Mouse (Mus musculus) embryonic facial prominence, embryonic 10.5 days (tissue): Measurements from ENCODE around the gene Fbxo7. TPM values are rescaled to one million over a fixed set of nuclear protein-coding genes. Genes with fewer than 3 reads are reported as not detected.
A peak's percentile ranks its signal among the peaks of the same experiment; 100 is the strongest.
"Not testable (repeated sequence)": the region's sequence is repeated elsewhere in the genome, so short reads cannot be mapped to it uniquely, and the experiment has no call there.

Source experiments
- DNase-seq: peaks from one replicate; pipeline ENCODE4 v3.0.0-alpha.2; 2017; ENCODE audit warnings: low spot score
- H3K27ac ChIP-seq: fragments of 300-500 bp; sonication (generic); replicated peaks from 2 replicates; pipeline ENCODE4 v1.5.1; 2016; ENCODE audit warnings: mild to moderate bottlenecking
- H3K27me3 ChIP-seq: fragments of 300-500 bp; sonication (generic); replicated peaks from 2 replicates; pipeline ENCODE4 v1.6.1; 2016; ENCODE audit warnings: low read depth, mild to moderate bottlenecking; ENCODE audit not compliant: poor library complexity, severe bottlenecking
- H3K36me3 ChIP-seq: fragments of 300-500 bp; sonication (generic); replicated peaks from 2 replicates; pipeline ENCODE4 v1.6.1; 2016; ENCODE audit warnings: mild to moderate bottlenecking, moderate library complexity
- H3K4me1 ChIP-seq: fragments of 300-500 bp; sonication (generic); 2 replicates; pipeline ENCODE4 v1.6.1; 2016
- H3K4me3 ChIP-seq: fragments of 300-500 bp; sonication (generic); 2 replicates; pipeline ENCODE4 v1.5.1; 2016; ENCODE audit warnings: mild to moderate bottlenecking, moderate library complexity
- H3K9me3 ChIP-seq: fragments of 300-500 bp; sonication (generic); 2 replicates; pipeline ENCODE4 v1.6.1; 2016; ENCODE audit warnings: mild to moderate bottlenecking
- WGBS: fragments of 180-500 bp; shearing (Covaris S2); methylation state at CpG from one replicate; pipeline ENCODE4 v1.1.7; 2016; 5-methylcytosine and 5-hydroxymethylcytosine counted together
- polyA plus RNA-seq: library from polyadenylated mRNA; unstranded; fragments of >200 nt; fragmentation: Nextera tagmentation; extraction: Ambion mirVana; gene quantifications from 2 replicates; pipeline ENCODE4 v1.2.1, GENCODE M21; 2016

Fbxo7 gene
- polyA plus RNA-seq, 1 experiment from 2014 or later, result 19.2 TPM

DNA sequence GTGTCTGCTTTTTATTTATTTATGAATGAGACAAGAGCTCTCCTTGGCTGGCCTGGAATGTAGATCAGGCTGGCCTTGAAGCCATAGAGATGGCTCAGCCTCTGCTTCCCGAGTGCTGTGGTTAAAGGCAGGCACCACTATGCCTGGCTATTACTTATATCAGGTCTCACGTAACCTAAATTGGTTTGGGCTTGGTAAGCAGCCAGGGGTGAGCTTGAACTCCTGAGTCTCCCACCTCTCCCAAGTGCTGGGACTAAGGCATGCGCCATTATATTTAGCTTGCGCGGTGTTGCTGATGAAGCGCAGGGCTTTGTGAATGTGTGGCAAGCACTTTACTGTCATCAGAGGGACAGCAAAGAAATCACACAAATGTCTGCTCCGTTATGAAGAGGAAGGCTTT, 4.0 kb upstream of the Fbxo7 start:
- Histone ChIP-seq H3K9me3 (no peaks in the 10 kb centered on the region), H3K27ac (no peak overlapping the region), H3K4me1 (peaks cover 11% of the 10 kb centered on the region), H3K27me3 (no peaks in the 10 kb centered on the region), H3K4me3 (no peak overlapping the region), H3K36me3 (no peaks in the 10 kb centered on the region)
- no peak for DNase-seq
- WGBS, result 91% methylated on average over 7 of the region's 7 CpGs

DNA sequence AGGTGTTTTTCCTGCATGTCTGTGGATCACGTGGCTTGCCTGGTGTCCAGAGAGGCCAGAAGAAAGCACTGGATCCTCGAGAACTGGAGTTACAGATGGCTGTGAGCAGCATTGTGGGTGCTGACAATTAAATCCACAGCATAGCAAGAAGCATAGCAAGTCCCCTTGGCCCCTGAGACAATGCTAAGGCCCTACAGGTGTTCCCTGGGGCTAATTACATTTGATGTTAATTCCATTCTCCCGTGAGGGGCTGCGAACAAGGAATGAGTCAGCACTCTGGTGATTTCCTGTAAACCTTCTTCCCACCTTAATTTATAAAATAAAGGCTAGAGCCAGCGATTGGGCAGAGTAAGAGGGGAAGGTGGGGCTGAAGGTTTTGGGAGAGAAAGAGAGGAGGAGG, 3.0 kb upstream of the Fbxo7 start:
- 37% methylated on average over 5 of the region's 5 CpGs for WGBS
- Histone ChIP-seq H3K27ac (no peak overlapping the region), H3K36me3 (no peaks in the 10 kb centered on the region), H3K9me3 (no peaks in the 10 kb centered on the region), H3K4me3 (no peak overlapping the region), H3K4me1 (peaks cover 13% of the 10 kb centered on the region), H3K27me3 (no peaks in the 10 kb centered on the region)
- DNase-seq, result no peak

DNA sequence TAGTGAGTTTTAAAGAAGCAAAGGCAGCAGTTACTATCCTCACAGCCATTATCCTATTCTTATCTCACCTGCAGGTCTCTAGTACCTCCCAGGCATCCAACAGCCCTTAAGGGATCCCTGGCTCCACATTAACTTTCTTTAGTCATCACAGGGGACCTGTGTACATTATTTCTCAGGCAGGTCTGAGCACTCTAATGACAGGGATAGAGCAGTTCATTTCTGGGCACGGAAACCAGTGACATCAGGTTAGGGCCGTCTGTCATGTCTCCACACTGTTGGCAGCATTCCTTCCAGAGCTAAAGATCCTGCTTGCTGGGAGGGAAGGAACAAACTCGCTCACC, 394 bp upstream of the Fbxo7 start:
- Histone ChIP-seq H3K4me1 (peaks cover 13% of the 10 kb centered on the region), H3K4me3 (peak overlapping the region; percentile 79), H3K9me3 (no peaks in the 10 kb centered on the region), H3K36me3 (peaks cover 5% of the 10 kb centered on the region; the same call in 1 of the 2 replicates), H3K27me3 (no peaks in the 10 kb centered on the region), H3K27ac (peak overlapping the region; percentile 88; the same call in 1 of the 2 replicates)
- no peak for DNase-seq
- WGBS, result 2% methylated on average over 3 of the region's 3 CpGs

DNA sequence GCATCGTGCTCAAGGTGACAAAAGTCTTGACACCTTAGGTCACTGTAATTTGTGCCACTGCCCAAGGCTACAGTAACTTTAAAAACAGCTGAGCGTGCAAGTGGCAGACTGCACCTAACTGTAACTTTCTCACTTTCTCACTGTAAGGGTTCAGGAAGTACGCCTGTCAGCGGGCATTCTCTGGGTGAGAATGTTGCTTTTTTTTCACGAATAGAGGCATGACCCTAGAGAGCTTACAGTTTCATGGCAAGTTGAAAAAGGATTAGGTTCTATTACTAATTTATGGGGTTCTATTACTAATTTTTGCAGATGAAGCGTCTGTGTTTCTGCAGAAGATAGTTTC, 673 bp downstream of the Fbxo7 start:
- WGBS, result 9% methylated on average over 6 of the region's 6 CpGs
- Histone ChIP-seq H3K36me3 (peaks cover 5% of the 10 kb centered on the region; the same call in 1 of the 2 replicates), H3K27me3 (no peaks in the 10 kb centered on the region), H3K27ac (peak overlapping the region; percentile 88), H3K9me3 (no peaks in the 10 kb centered on the region), H3K4me1 (peaks cover 13% of the 10 kb centered on the region), H3K4me3 (peak overlapping the region; percentile 79)
- no peak for DNase-seq

DNA sequence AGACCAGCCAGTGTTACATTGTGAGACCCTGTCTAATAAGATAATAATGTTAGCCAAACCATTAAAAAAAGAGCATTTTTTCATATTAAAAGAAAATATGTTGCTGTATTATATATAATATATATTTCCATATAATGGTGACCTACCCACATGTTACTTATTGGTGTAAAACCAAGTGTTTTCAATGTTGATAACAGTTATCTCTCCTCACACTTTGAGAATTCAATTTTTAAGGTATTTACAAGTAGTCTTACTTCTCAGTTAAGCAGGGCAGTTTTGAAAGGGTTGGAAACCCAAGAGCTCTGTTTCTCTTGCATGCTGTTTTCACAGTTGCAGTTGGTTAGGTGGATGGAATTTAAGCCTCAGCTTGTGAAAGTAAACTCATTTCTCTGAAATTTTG, 1.4 kb downstream of the Fbxo7 start:
- no peaks in the 10 kb centered on the region for H3K27me3 ChIP-seq
- H3K27ac ChIP-seq, result no peak overlapping the region
- no peaks in the 10 kb centered on the region for H3K9me3 ChIP-seq
- H3K4me3 ChIP-seq, result peak overlapping the region; percentile 79; the same call in 1 of the 2 replicates
- no peak for DNase-seq
- H3K4me1 ChIP-seq, result peaks cover 13% of the 10 kb centered on the region
- peaks cover 5% of the 10 kb centered on the region; the same call in 1 of the 2 replicates for H3K36me3 ChIP-seq

DNA sequence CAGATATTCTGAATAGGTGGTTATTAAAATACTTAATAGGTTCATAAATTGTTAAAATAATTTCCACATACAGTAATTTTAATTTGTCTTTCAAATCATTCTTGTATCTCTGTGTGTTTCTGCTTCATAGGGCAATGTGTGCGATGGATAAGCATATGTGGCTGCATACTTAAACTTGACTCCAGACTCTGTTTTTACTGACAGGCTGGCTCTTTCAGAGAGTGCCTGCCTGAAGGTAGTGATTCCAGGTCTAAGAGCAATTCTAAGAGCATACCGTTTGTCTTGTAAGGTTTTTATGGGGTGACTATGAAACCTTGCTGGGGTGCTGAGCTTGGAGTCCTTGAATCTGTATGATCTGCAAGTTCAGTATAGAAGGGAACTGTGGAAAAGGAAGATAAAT, 4.1 kb downstream of the Fbxo7 start:
- H3K27me3 ChIP-seq, result no peaks in the 10 kb centered on the region
- no peaks in the 10 kb centered on the region for H3K9me3 ChIP-seq
- DNase-seq, result no peak
- 94% methylated on average over 2 of the region's 2 CpGs for WGBS
- no peak overlapping the region for H3K4me3 ChIP-seq
- H3K36me3 ChIP-seq, result peaks cover 23% of the 10 kb centered on the region
- peaks cover 13% of the 10 kb centered on the region for H3K4me1 ChIP-seq
- no peak overlapping the region for H3K27ac ChIP-seq

DNA sequence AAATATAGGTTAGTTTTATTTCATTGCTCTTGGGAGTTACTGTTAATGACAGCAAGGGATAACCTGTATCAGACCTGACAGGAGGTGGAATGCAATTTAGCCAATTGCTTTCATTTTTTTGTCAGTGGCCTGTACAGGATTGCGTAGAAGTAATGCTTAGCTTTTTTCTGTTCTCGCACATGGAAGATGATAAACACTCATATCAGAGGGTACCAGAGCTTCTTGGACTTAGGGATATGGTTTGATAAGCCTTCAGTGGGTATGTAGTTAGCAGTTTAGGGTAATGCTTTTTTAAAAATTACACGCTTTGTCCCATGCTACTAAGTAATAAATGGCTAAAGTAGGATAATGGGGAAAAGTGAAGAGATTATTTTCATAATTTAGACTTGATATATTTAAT, 4.6 kb downstream of the Fbxo7 start:
- no peaks in the 10 kb centered on the region for H3K9me3 ChIP-seq
- no peak overlapping the region for H3K4me3 ChIP-seq
- H3K4me1 ChIP-seq, result peaks cover 12% of the 10 kb centered on the region
- 89% methylated on average over 3 of the region's 3 CpGs for WGBS
- no peak overlapping the region for H3K27ac ChIP-seq
- H3K36me3 ChIP-seq, result peaks cover 27% of the 10 kb centered on the region
- no peak for DNase-seq
- no peaks in the 10 kb centered on the region for H3K27me3 ChIP-seq

DNA sequence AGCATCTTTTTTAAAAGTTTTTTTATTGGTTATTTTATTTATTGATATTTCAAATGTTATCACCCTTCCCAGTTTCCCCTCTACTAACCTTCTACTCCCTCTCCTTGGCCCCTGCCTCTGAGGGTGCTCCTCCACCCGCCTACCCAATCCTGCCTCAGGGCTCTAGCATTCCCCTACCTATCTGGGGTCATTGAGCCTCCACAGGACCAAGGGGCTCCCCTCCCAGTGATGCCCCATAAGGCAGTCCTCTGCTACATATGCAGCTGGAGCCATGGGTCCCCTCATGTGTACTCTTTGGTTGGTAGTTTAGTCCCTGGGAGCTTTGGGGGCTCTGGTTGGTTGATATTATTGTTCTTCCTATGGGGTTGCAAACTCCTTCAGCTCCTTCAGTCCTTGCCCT, 5.0 kb downstream of the Fbxo7 start:
- 71% methylated on average over 1 of the region's 1 CpGs for WGBS
- H3K27me3 ChIP-seq, H3K4me1 ChIP-seq, H3K27ac ChIP-seq, DNase-seq, H3K4me3 ChIP-seq, H3K9me3 ChIP-seq: not testable (repeated sequence)
- H3K36me3 ChIP-seq, result peaks cover 27% of the 10 kb centered on the region

DNA sequence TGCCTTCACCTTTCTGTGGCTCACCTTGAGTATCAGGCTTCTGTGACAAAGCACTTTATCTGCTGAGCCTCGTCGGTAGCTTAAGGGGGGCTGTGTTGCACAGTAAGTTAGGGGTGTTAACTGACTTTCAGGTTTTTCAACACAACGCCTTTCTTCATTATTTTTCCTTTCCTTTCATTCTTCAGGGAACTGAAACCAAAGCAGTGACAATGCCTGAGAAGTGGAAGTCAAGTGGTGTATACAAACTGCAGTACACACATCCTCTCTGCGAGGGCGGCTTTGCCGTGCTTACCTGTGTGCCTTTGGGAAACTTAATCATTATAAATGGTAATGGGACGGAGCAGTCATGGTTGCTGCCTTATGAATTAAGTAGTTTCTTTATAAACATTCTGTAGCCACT, 9.0 kb downstream of the Fbxo7 start:
- H3K4me3 ChIP-seq, result no peak overlapping the region
- H3K27me3 ChIP-seq, result no peaks in the 10 kb centered on the region
- no peaks in the 10 kb centered on the region for H3K9me3 ChIP-seq
- H3K36me3 ChIP-seq, result peaks cover 29% of the 10 kb centered on the region
- WGBS, result 90% methylated on average over 7 of the region's 7 CpGs
- H3K27ac ChIP-seq, result no peak overlapping the region
- no peak for DNase-seq
- H3K4me1 ChIP-seq, result peaks cover 13% of the 10 kb centered on the region

DNA sequence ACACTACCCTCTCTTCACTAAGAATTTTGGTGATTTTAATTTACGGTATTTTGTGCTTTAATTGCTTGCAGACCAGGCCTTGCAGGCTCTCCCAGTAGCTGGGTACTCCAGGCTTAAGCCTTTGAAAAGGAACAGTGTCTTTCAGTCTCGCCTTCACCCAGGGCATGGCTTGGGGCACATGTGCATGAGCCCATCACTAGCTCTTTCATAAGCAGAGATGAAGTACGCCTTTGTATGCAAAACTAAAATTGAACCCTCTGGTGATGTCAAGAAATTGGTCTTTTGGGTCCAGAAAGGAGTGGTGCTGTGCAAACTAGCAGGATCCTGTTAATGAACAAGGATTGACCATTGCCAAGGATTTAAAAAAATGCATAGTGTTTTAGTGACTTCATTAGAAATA, 10.7 kb downstream of the Fbxo7 start:
- peaks cover 13% of the 10 kb centered on the region for H3K4me1 ChIP-seq
- peak; percentile 20 for DNase-seq
- peak overlapping the region; percentile 55; the same call in 1 of the 2 replicates for H3K27ac ChIP-seq
- peaks cover 30% of the 10 kb centered on the region for H3K36me3 ChIP-seq
- no peak overlapping the region for H3K4me3 ChIP-seq
- no peaks in the 10 kb centered on the region for H3K9me3 ChIP-seq
- no peaks in the 10 kb centered on the region for H3K27me3 ChIP-seq
- 41% methylated on average over 3 of the region's 3 CpGs for WGBS

DNA sequence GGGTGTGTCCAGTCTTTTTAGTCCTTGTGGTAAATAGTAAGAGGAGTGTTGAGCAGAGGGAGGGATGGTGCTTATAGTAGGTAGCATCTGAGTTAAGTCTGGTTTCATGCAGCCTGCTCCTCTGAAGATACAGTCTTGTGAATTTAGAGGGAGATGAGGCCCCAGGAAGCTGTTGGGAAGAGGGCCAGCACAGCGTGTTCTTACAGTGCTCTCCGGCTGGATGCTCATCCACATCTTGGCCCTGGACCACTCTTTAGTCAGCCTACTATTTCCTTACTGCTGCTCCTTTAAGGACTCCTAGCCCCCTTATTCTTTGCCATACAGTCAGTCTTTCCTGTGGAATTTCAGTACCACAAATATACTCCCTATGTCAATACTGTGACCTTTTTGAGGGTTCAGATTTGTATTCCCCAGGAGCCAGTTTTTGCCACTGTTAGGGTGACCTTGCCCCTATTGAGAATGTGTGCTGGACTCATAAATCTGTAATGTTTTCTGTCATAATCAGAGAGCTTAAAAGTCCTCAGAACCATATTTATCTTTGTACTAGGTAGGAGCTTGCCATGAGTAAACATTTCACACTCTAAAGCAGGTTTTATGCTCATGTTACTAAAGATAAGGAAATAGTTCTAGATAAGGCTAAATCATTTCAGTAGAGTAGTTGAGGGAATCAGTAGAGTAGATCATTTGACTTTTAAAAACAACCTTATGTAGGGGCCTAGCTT, 12.4 kb downstream of the Fbxo7 start:
- Histone ChIP-seq H3K4me1 (peaks cover 13% of the 10 kb centered on the region), H3K36me3 (peaks cover 36% of the 10 kb centered on the region), H3K27ac (no peak overlapping the region), H3K9me3 (no peaks in the 10 kb centered on the region), H3K27me3 (no peaks in the 10 kb centered on the region), H3K4me3 (no peak overlapping the region)
- DNase-seq, result no peak
- 84% methylated on average over 2 of the region's 2 CpGs for WGBS

DNA sequence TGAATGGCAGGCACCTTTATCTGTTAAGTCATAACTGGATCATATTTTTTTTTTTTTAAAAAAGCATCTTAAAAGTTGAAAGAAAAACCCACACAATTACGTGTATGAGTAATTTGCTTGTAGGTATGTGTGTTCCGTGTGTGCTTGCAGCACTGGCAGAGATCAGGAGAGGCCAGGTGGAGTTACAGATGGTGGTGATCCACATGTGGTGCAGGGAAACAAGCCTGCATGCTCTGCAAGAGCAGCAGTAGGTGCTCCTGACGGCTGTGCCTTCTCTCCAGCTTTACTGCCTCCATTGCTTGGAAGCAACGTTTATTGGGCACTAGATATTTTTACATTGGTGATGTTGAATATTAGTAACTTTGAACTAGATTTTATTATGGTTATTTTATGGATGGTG, 21.9 kb downstream of the Fbxo7 start:
- Histone ChIP-seq H3K9me3 (no peaks in the 10 kb centered on the region), H3K27me3 (no peaks in the 10 kb centered on the region), H3K27ac (no peak overlapping the region), H3K4me3 (no peak overlapping the region), H3K36me3 (peaks cover 50% of the 10 kb centered on the region), H3K4me1 (no peaks in the 10 kb centered on the region)
- 87% methylated on average over 4 of the region's 4 CpGs for WGBS
- no peak for DNase-seq

DNA sequence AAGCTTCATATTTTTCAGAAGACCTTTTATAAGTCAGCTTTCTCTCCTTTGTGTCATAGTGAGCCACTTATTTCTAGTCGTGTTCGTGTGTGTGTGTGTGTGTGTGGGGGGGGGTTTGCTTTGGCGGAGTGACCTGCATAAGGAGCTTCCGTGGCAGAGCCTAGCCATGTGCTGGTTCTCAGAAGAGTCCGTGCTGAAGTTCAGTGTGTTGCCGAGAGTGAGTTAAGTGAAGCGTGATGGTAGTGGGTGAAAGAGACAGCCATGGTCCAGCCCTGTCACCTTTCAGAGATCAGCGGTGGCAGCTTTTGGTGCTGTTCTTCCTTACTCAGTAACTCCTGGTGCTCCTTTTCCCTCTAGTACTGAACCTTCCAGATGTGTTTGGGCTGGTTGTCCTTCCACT, 22.3 kb downstream of the Fbxo7 start:
- DNase-seq, result no peak
- H3K4me3 ChIP-seq, result no peak overlapping the region
- H3K9me3 ChIP-seq, result no peaks in the 10 kb centered on the region
- no peak overlapping the region for H3K27ac ChIP-seq
- 90% methylated on average over 8 of the region's 8 CpGs for WGBS
- H3K27me3 ChIP-seq, result no peaks in the 10 kb centered on the region
- H3K36me3 ChIP-seq, result peaks cover 46% of the 10 kb centered on the region
- H3K4me1 ChIP-seq, result no peaks in the 10 kb centered on the region
